ENCODE assay signal across 8 mouse cellular contexts in genomic region chr1:39575778-39576375, GRCm38 (mm10). TPM values are rescaled to one million over a fixed set of nuclear protein-coding genes. Genes with fewer than 3 reads are reported as not detected.
A peak's percentile ranks its signal among the peaks of the same experiment; 100 is the strongest.
DNase-seq lines count a peak whose midpoint lies in the region; ATAC-seq and TF ChIP-seq lines count a peak whose summit lies in the region.

No protein-coding gene starts in this region.

- TF ChIP-seq POLR2A in small intestine, adult 2 months (IDR thresholded peaks at IDR 0.05; ENCODE audit: low read depth, low read length), result no peak

- H3K4me2 ChIP-seq in embryonic facial prominence, embryonic 14.5 days (ENCODE audit: low read depth, low read length), result peak overlapping the region; percentile 87
- peak overlapping the region; percentile 56 for H3K4me2 ChIP-seq in limb, embryonic 11.5 days (ENCODE audit: low read depth, severe bottlenecking)

- H3K36me3 ChIP-seq in embryonic facial prominence, embryonic 14.5 days (ENCODE audit: control insufficient read depth, insufficient read depth, low read length), result no peaks in the 10 kb centered on the region
- H3K36me3 ChIP-seq in limb, embryonic 11.5 days (ENCODE audit: control insufficient read depth, insufficient read depth, low read length), result no peaks in the 10 kb centered on the region
- 0 out of 2 replicates have a peak, but pooled peaks cover 3% of the 10 kb centered on the region for H3K36me3 ChIP-seq in small intestine, adult 2 months (ENCODE audit: control insufficient read depth, insufficient read depth, low read length)

- 12% methylated on average over 8 of the region's 8 CpGs for WGBS in embryonic facial prominence, embryonic 14.5 days
- 22% methylated on average over 8 of the region's 8 CpGs for WGBS in limb, embryonic 11.5 days
- WGBS in small intestine, adult 2 months, result 10% methylated on average over 8 of the region's 8 CpGs

- peak overlapping the region; percentile 95 for H3K4me3 ChIP-seq in embryonic facial prominence, embryonic 14.5 days (ENCODE audit: low read depth, low read length)
- peak overlapping the region; percentile 87 for H3K4me3 ChIP-seq in limb, embryonic 11.5 days (ENCODE audit: low read depth, low read length)
- H3K4me3 ChIP-seq in small intestine, adult 2 months (ENCODE audit: low read depth, low read length), result peak overlapping the region; percentile 88; the same call in 1 of the 2 replicates

- no peaks in the 10 kb centered on the region for H3K9me3 ChIP-seq in embryonic facial prominence, embryonic 14.5 days (ENCODE audit: control insufficient read depth, low read length)
- H3K9me3 ChIP-seq in limb, embryonic 11.5 days (ENCODE audit: control insufficient read depth, low read length), result no peaks in the 10 kb centered on the region

- peak overlapping the region; percentile 95 for H3K9ac ChIP-seq in embryonic facial prominence, embryonic 14.5 days (ENCODE audit: low read depth, low read length)
- peak overlapping the region; percentile 93 for H3K9ac ChIP-seq in limb, embryonic 11.5 days (ENCODE audit: low read length)

- H3K27ac ChIP-seq in embryonic facial prominence, embryonic 14.5 days (replicated peaks; ENCODE audit: low read depth, low read length), result peak overlapping the region; percentile 99
- H3K27ac ChIP-seq in limb, embryonic 11.5 days (replicated peaks; ENCODE audit: low read depth, low read length), result no peak overlapping the region; the same call in 1 of the 2 replicates
- peak overlapping the region; percentile 62; the same call in 1 of the 2 replicates for H3K27ac ChIP-seq in small intestine, adult 2 months (ENCODE audit: insufficient read depth, low read depth, low read length)

- TF ChIP-seq CTCF in small intestine, adult 2 months (IDR thresholded peaks at IDR 0.05; ENCODE audit: extremely low read depth, insufficient read length, insufficient replicate concordance, low read depth, low read length), result no peak

- no peak for ATAC-seq in embryonic facial prominence, embryonic 14.5 days (ENCODE audit: low read depth)
- ATAC-seq in limb, embryonic 11.5 days (ENCODE audit: insufficient number of reproducible peaks, low FRiP score, low TSS enrichment, low read depth), result no peak

- peak; percentile 10 for DNase-seq in thymus, postnatal 25 days
- DNase-seq in thymus, adult 18-20 months, result no peak
- no peak for DNase-seq in embryonic facial prominence, embryonic 14.5 days (ENCODE audit: low spot score)
- DNase-seq in limb, embryonic 11.5 days (ENCODE audit: low spot score), result peak; percentile 25
- DNase-seq in thymus, postnatal 36 days, result no peak
- DNase-seq in cerebellum, adult 18-20 months, result no peak
- no peak for DNase-seq in ovary, postnatal 36 days (ENCODE audit: low spot score)

- H3K27me3 ChIP-seq in embryonic facial prominence, embryonic 14.5 days (replicated peaks; ENCODE audit: control insufficient read depth, insufficient read depth, low read length), result no peaks in the 10 kb centered on the region
- no peaks in the 10 kb centered on the region for H3K27me3 ChIP-seq in limb, embryonic 11.5 days (ENCODE audit: control insufficient read depth, insufficient read depth, low read length)
- no peaks in the 10 kb centered on the region for H3K27me3 ChIP-seq in small intestine, adult 2 months (ENCODE audit: control insufficient read depth, insufficient read depth, low read length)

- peaks cover 26% of the 10 kb centered on the region for H3K4me1 ChIP-seq in embryonic facial prominence, embryonic 14.5 days (ENCODE audit: control insufficient read depth, insufficient read depth, low read length)
- peaks cover 10% of the 10 kb centered on the region for H3K4me1 ChIP-seq in limb, embryonic 11.5 days (ENCODE audit: control insufficient read depth, insufficient read depth, low read length)
- H3K4me1 ChIP-seq in small intestine, adult 2 months (ENCODE audit: control insufficient read depth, insufficient read depth, insufficient read length, low read length), result peaks cover 6% of the 10 kb centered on the region; the same call in 1 of the 2 replicates

RNA-seq across cellular contexts. Expression of gene Rnf149, which starts 1.3 kb away (rescaled TPM):
- polyA plus RNA-seq in embryonic facial prominence, embryonic 14.5 days (2014; fragmentation: Nextera tagmentation; extraction: Ambion mirVana), result 23.5 and 27.6 TPM in 2 replicates
- polyA plus RNA-seq in limb, embryonic 11.5 days (2014; fragmentation: Nextera tagmentation; extraction: Ambion mirVana), result 26.2 and 32.4 TPM in 2 replicates
- 13.2 and 15.6 TPM in 2 replicates for polyA plus RNA-seq in small intestine, adult 2 months (2012; rRNA removed)

RNA-seq across cellular contexts. Expression of gene Cnot11, which starts 41.1 kb away (rescaled TPM):
- polyA plus RNA-seq in embryonic facial prominence, embryonic 14.5 days (2014; fragmentation: Nextera tagmentation; extraction: Ambion mirVana), result 21.1 and 23.6 TPM in 2 replicates
- 31.3 and 31.4 TPM in 2 replicates for polyA plus RNA-seq in limb, embryonic 11.5 days (2014; fragmentation: Nextera tagmentation; extraction: Ambion mirVana)
- 11.7 and 18.8 TPM in 2 replicates for polyA plus RNA-seq in small intestine, adult 2 months (2012; rRNA removed)

Comparison
In these comparisons a context has a peak if more than half of its experiments do, and no peak if none do; other contexts are left out.
1. DNase-seq: peak in thymus, postnatal 25 days (single experiment) and limb, embryonic 11.5 days (single experiment); none in thymus, adult 18-20 months (0 of 2), embryonic facial prominence, embryonic 14.5 days (single experiment), thymus, postnatal 36 days (0 of 2), cerebellum, adult 18-20 months (0 of 2) and ovary, postnatal 36 days (single experiment).
2. Peak in every context shown above with its lines, with median percentiles within 50 percentile points of each other: H3K4me3 ChIP-seq.